Mouse (Mus musculus): ENCODE results near the gene Psme1. TPM values are rescaled to one million over a fixed set of nuclear protein-coding genes. Genes with fewer than 3 reads are reported as not detected.

Gene Psme1
- total RNA-seq, 2 experiments from 2014 or later = 39.4 to 45.3 TPM

Other genes with a start within 250 kb of the Psme1 start
- 10 to 100 TPM; 15.2 to 15.4 TPM for gene Dhrs4, start 99.4 kb upstream of the Psme1 start, total RNA-seq (2021)
- gene Carmil3, start 87.5 kb upstream of the Psme1 start, total RNA-seq (2021) = 10 to 100 TPM; 46.6 to 46.9 TPM
- 100 to 1,000 TPM; 180 to 216 TPM for gene Cpne6, start 67.7 kb upstream of the Psme1 start, total RNA-seq (2021)
- gene Nrl, start 53.1 kb upstream of the Psme1 start, total RNA-seq (2021) = 1 to 10 TPM in 1 of 2 experiments, under 1 TPM in 1; 0.34 to 1.2 TPM
- 10 to 100 TPM; 20.2 to 25.3 TPM for gene Pck2, start 37.9 kb upstream of the Psme1 start, total RNA-seq (2021)
- 10 to 100 TPM; 73.1 to 77.7 TPM for gene Dcaf11, start 18.1 kb upstream of the Psme1 start, total RNA-seq (2021)
- gene A730061H03Rik, start 17.7 kb upstream of the Psme1 start, total RNA-seq (2021) = under 1 TPM in 1 of 2 experiments, not detected in 1; 0.89 TPM
- gene Fitm1, start 2.5 kb upstream of the Psme1 start, total RNA-seq (2021) = not detected
- gene Emc9, start 7.2 kb downstream of the Psme1 start, total RNA-seq (2021) = 10 to 100 TPM; 38.1 to 41.5 TPM
- 10 to 100 TPM; 35.2 to 47.9 TPM for gene Psme2, start 13.0 kb downstream of the Psme1 start, total RNA-seq (2021)
- gene Rnf31, start 13.6 kb downstream of the Psme1 start, total RNA-seq (2021) = 10 to 100 TPM; 27.6 to 31.7 TPM
- gene Irf9, start 25.4 kb downstream of the Psme1 start, total RNA-seq (2021) = 10 to 100 TPM in 1 of 2 experiments, 1 to 10 TPM in 1; 9.9 to 12.3 TPM
- gene Rec8, start 39.9 kb downstream of the Psme1 start, total RNA-seq (2021) = 1 to 10 TPM; 2.2 to 3.7 TPM
- 100 to 1,000 TPM; 117 TPM for gene Ipo4, start 57.8 kb downstream of the Psme1 start, total RNA-seq (2021)
- gene Gm49378, start 59.8 kb downstream of the Psme1 start, total RNA-seq (2021) = 1 to 10 TPM; 3.9 to 4.7 TPM
- 10 to 100 TPM; 36.6 to 45.2 TPM for gene Tm9sf1, start 65.7 kb downstream of the Psme1 start, total RNA-seq (2021)
- gene Tssk4, start 72.1 kb downstream of the Psme1 start, total RNA-seq (2021) = 1 to 10 TPM in 1 of 2 experiments, under 1 TPM in 1; 0.30 to 1.1 TPM
- gene Mdp1, start 82.4 kb downstream of the Psme1 start, total RNA-seq (2021) = 10 to 100 TPM; 36.9 to 40.1 TPM
- 10 to 100 TPM; 22.1 to 24.8 TPM for gene Gmpr2, start 93.8 kb downstream of the Psme1 start, total RNA-seq (2021)
- 100 to 1,000 TPM; 325 to 348 TPM for gene Nedd8, start 94.0 kb downstream of the Psme1 start, total RNA-seq (2021)
- gene Tinf2, start 103.7 kb downstream of the Psme1 start, total RNA-seq (2021) = 10 to 100 TPM; 12.9 to 14.8 TPM
- not detected for gene Tgm1, start 135.8 kb downstream of the Psme1 start, total RNA-seq (2021)
- 10 to 100 TPM; 45.6 to 45.8 TPM for gene Rabggta, start 144.1 kb downstream of the Psme1 start, total RNA-seq (2021)
- 10 to 100 TPM; 79.2 to 88.7 TPM for gene Dhrs1, start 167.6 kb downstream of the Psme1 start, total RNA-seq (2021)
- gene Nop9, start 167.6 kb downstream of the Psme1 start, total RNA-seq (2021) = 10 to 100 TPM; 12.7 to 14.0 TPM
- 1 to 10 TPM; 1.6 to 2.3 TPM for gene Cideb, start 180.3 kb downstream of the Psme1 start, total RNA-seq (2021)
- gene Ltb4r2, start 183.3 kb downstream of the Psme1 start, total RNA-seq (2021) = under 1 TPM; 0.25 to 0.32 TPM
- under 1 TPM; 0.25 to 0.39 TPM for gene Ltb4r1, start 187.8 kb downstream of the Psme1 start, total RNA-seq (2021)
- gene Adcy4, start 206.0 kb downstream of the Psme1 start, total RNA-seq (2021) = 1 to 10 TPM; 3.8 to 7.1 TPM
- under 1 TPM in 1 of 2 experiments, not detected in 1; 0.96 TPM for gene Ripk3, start 210.7 kb downstream of the Psme1 start, total RNA-seq (2021)
- gene Nfatc4, start 245.0 kb downstream of the Psme1 start, total RNA-seq (2021) = 1 to 10 TPM; 1.3 to 2.6 TPM